In the genomic region with DNA sequence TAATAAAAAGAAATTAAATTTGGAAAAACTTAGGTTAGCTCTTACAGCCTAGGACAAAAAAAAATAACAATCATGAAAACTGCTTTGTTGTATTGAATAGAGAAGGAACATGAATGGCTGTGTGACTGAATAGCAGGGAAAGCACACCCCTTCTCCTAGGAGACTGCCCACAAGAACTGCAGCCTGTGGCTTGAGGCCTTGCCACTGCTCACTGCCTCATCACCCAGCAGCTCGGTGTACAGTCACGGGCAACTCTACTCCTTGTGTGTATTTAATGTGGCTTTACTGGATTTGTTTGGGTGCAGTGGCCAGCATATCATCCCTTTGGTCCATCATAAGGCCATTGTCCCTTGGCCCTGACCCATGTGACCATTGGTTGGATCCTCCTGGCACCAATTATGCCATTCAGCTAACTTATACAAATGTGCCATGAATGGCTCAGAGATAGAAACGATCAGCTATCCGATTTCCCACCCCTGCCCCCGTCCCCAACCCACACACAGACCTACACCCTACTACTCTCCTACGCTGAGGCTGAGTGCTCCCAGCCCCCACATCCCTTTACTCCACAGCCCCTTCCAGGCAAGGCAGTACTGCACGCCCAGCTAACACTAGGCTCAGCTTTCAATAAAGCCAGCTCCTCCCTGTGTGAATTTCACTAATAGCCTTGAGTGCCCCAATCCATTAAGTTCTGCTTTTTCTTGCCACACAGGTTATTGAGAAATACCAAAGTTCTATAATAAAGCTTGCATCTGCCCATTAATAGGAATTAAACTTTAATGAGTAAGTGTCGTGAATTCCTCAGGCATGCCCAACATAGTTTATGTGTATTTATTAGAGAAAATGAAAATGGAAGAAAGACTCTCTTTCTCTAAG, we compare ENCODE assay signal across 11 mouse cellular contexts.
DNase-seq lines count a peak whose midpoint lies in the region; ATAC-seq and TF ChIP-seq lines count a peak whose summit lies in the region.
"Had no signal": no experiment of that assay in that cellular context is flagged by ENCODE, and none has a peak within 500 bp of the region (broad histone marks: within the 10 kb centered on the region; RNA-seq: fewer than 3 reads in every experiment).

No protein-coding gene starts in this region.

- no peaks in the 10 kb centered on the region for H3K27me3 ChIP-seq in liver, adult 2 months (ENCODE audit: control insufficient read depth, insufficient read depth, low read length)
- H3K27me3 ChIP-seq in forebrain, embryonic 11.5 days (ENCODE audit: control insufficient read depth, insufficient read depth, low read length), result no peaks in the 10 kb centered on the region
- H3K27me3 ChIP-seq in limb, embryonic 11.5 days (ENCODE audit: control insufficient read depth, insufficient read depth, low read length), result no peaks in the 10 kb centered on the region
- no peaks in the 10 kb centered on the region for H3K27me3 ChIP-seq in neural tube, embryonic 12.5 days (replicated peaks)
- H3K27me3 ChIP-seq: heart, embryonic 15.5 days; lung, embryonic 15.5 days had no signal

- no peak overlapping the region for H3K9ac ChIP-seq in liver, adult 2 months (ENCODE audit: low read depth, low read length)
- H3K9ac ChIP-seq in forebrain, embryonic 11.5 days (ENCODE audit: low read length), result 0 out of 2 replicates have a peak overlapping the region, but pooled peaks have one; percentile 8
- no peak overlapping the region for H3K9ac ChIP-seq in limb, embryonic 11.5 days (ENCODE audit: low read length)
- no peak overlapping the region for H3K9ac ChIP-seq in neural tube, embryonic 12.5 days
- H3K9ac ChIP-seq: heart, embryonic 15.5 days; lung, embryonic 15.5 days had no signal

- TF ChIP-seq CTCF in liver, adult 2 months (IDR thresholded peaks at IDR 0.05; ENCODE audit: low read depth, low read length), result no peak

- intact Hi-C loops in left cerebral cortex, postnatal 36 days (cut with DNase I), result no loop called here

- H3K79me2 ChIP-seq in liver, adult 2 months (ENCODE audit: control insufficient read depth, insufficient read depth, low read length), result peaks cover 16% of the 10 kb centered on the region; the same call in 1 of the 2 replicates

- H3K36me3 ChIP-seq in liver, adult 2 months (ENCODE audit: control insufficient read depth, insufficient read depth, low read length), result no peaks in the 10 kb centered on the region
- no peaks in the 10 kb centered on the region for H3K36me3 ChIP-seq in forebrain, embryonic 11.5 days (ENCODE audit: control insufficient read depth, insufficient read depth, low read length)
- H3K36me3 ChIP-seq in limb, embryonic 11.5 days (ENCODE audit: control insufficient read depth, insufficient read depth, low read length), result no peaks in the 10 kb centered on the region
- H3K36me3 ChIP-seq in neural tube, embryonic 12.5 days, result no peaks in the 10 kb centered on the region
- H3K36me3 ChIP-seq: heart, embryonic 15.5 days; lung, embryonic 15.5 days had no signal

- no peak for TF ChIP-seq POLR2A in liver, adult 2 months (IDR thresholded peaks at IDR 0.05; ENCODE audit: extremely low read depth, insufficient read depth, low read length)

- no peaks in the 10 kb centered on the region for H3K9me3 ChIP-seq in forebrain, embryonic 11.5 days (ENCODE audit: control insufficient read depth, low read length)
- H3K9me3 ChIP-seq in limb, embryonic 11.5 days (ENCODE audit: control insufficient read depth, low read length), result no peaks in the 10 kb centered on the region
- no peaks in the 10 kb centered on the region for H3K9me3 ChIP-seq in neural tube, embryonic 12.5 days
- H3K9me3 ChIP-seq: heart, embryonic 15.5 days; lung, embryonic 15.5 days had no signal

- 78% methylated on average over 8 of the region's 8 CpGs for WGBS in liver, adult 2 months
- 32% methylated on average over 8 of the region's 8 CpGs for WGBS in forebrain, embryonic 11.5 days
- whole genome bisulfite sequencing in limb, embryonic 11.5 days, result 52% methylated on average over 8 of the region's 8 CpGs
- WGBS in neural tube, embryonic 12.5 days, result 26% methylated on average over 8 of the region's 8 CpGs

- H3K4me3 ChIP-seq in liver, adult 2 months (ENCODE audit: insufficient read depth, low read depth, low read length), result no peak overlapping the region
- no peak overlapping the region for H3K4me3 ChIP-seq in forebrain, embryonic 11.5 days (ENCODE audit: low read depth, low read length)
- H3K4me3 ChIP-seq in limb, embryonic 11.5 days (ENCODE audit: low read depth, low read length), result no peak overlapping the region
- no peak overlapping the region for H3K4me3 ChIP-seq in neural tube, embryonic 12.5 days
- H3K4me3 ChIP-seq: heart, embryonic 15.5 days; lung, embryonic 15.5 days had no signal

- 0 out of 2 replicates have a peak overlapping the region, but pooled peaks have one; percentile 5 for H3K4me2 ChIP-seq in forebrain, embryonic 11.5 days (ENCODE audit: low read depth, low read length, severe bottlenecking)
- H3K4me2 ChIP-seq in limb, embryonic 11.5 days (ENCODE audit: low read depth, severe bottlenecking), result no peak overlapping the region
- H3K4me2 ChIP-seq in neural tube, embryonic 12.5 days (replicated peaks), result 0 out of 2 replicates have a peak overlapping the region, but pooled peaks have one; percentile 12
- H3K4me2 ChIP-seq: heart, embryonic 15.5 days; lung, embryonic 15.5 days had no signal

- 0 out of 2 replicates have a peak, but pooled peaks cover 2% of the 10 kb centered on the region for H3K4me1 ChIP-seq in liver, adult 2 months (ENCODE audit: control insufficient read depth, insufficient read depth, low read length)
- peaks cover 13% of the 10 kb centered on the region; the same call in 1 of the 2 replicates for H3K4me1 ChIP-seq in forebrain, embryonic 11.5 days (replicated peaks; ENCODE audit: control insufficient read depth, insufficient read depth, low read length)
- peaks cover 9% of the 10 kb centered on the region for H3K4me1 ChIP-seq in limb, embryonic 11.5 days (ENCODE audit: control insufficient read depth, insufficient read depth, low read length)
- H3K4me1 ChIP-seq in neural tube, embryonic 12.5 days, result peaks cover 29% of the 10 kb centered on the region

- peak; percentile 72 for ATAC-seq in forebrain, embryonic 11.5 days (replicated peaks; ENCODE audit: low FRiP score)
- peak; percentile 77 for ATAC-seq in limb, embryonic 11.5 days (ENCODE audit: insufficient number of reproducible peaks, low FRiP score, low TSS enrichment, low read depth)
- peak; percentile 81; the same call in 1 of the 2 replicates for ATAC-seq in neural tube, embryonic 12.5 days (ENCODE audit: low FRiP score, low read depth)

- no peak overlapping the region for H3K27ac ChIP-seq in liver, adult 2 months (replicated peaks; ENCODE audit: insufficient read depth, low read depth, low read length)
- H3K27ac ChIP-seq in forebrain, embryonic 11.5 days (ENCODE audit: low read depth, low read length), result peak overlapping the region; percentile 37; the same call in 1 of the 2 replicates
- H3K27ac ChIP-seq in limb, embryonic 11.5 days (replicated peaks; ENCODE audit: low read depth, low read length), result no peak overlapping the region
- H3K27ac ChIP-seq in neural tube, embryonic 12.5 days, result peak overlapping the region; percentile 17; the same call in 1 of the 2 replicates
- H3K27ac ChIP-seq: heart, embryonic 15.5 days; lung, embryonic 15.5 days had no signal

- DNase-seq in liver, adult 2 months (ENCODE audit: extremely low read depth, low read depth, low spot score), result peak; percentile 23
- no peak for DNase-seq in liver
- no peak for DNase-seq in forebrain, embryonic 11.5 days (ENCODE audit: low spot score)
- DNase-seq in limb, embryonic 11.5 days (ENCODE audit: low spot score), result no peak
- no peak for DNase-seq in left cerebral cortex, postnatal 36 days (ENCODE audit: low spot score in 2 of 2)
- DNase-seq in cerebellum, adult 8-10 months, result no peak
- DNase-seq in gastrocnemius, adult 8-10 months (ENCODE audit: low spot score in 2 of 2), result no peak
- DNase-seq: layer of hippocampus, adult 9-11 months had no signal

Comparison
In these comparisons a context has a peak if more than half of its experiments do, and no peak if none do; other contexts are left out.
1. H3K27ac ChIP-seq: peak in forebrain, embryonic 11.5 days (single experiment) and neural tube, embryonic 12.5 days (single experiment); none in liver, adult 2 months (single experiment) and limb, embryonic 11.5 days (single experiment).
2. Peak in every context shown above with its lines, with median percentiles within 50 percentile points of each other: ATAC-seq.